Mouse (Mus musculus) intestine, embryonic 16.5 days (tissue): ENCODE data around the gene Fam120a. TPM values are rescaled to one million over a fixed set of nuclear protein-coding genes. Genes with fewer than 3 reads are reported as not detected.

Experiments used
- ATAC-seq: fragments of 200-750 bp; cut with Nextera tagmentation; 2 replicates; pipeline ENCODE4 v1.8.0; 2017; ENCODE audit warnings: moderate TSS enrichment, moderate library complexity
- H3K27ac ChIP-seq: fragments of 300-500 bp; sonication (generic); 2 replicates; pipeline ENCODE4 v1.5.1; 2014; ENCODE audit warnings: mild to moderate bottlenecking, low read length
- H3K27me3 ChIP-seq: fragments of 300-500 bp; sonication (generic); replicated peaks from 2 replicates; pipeline ENCODE4 v1.6.1; 2014; ENCODE audit warnings: low read length, control low read depth, mixed read lengths; ENCODE audit not compliant: control insufficient read depth, insufficient read depth
- H3K36me3 ChIP-seq: fragments of 300-500 bp; sonication (generic); 2 replicates; pipeline ENCODE4 v1.6.1; 2014; ENCODE audit warnings: low read length, control low read depth; ENCODE audit not compliant: control insufficient read depth, insufficient read depth
- H3K4me1 ChIP-seq: fragments of 300-500 bp; sonication (generic); 2 replicates; pipeline ENCODE4 v1.6.1; 2014; ENCODE audit warnings: low read length, control low read depth, mixed read lengths; ENCODE audit not compliant: control insufficient read depth, insufficient read depth
- H3K4me2 ChIP-seq: fragments of 300-500 bp; sonication (generic); 2 replicates; pipeline ENCODE4 v1.6.1; 2014; ENCODE audit warnings: low read depth, low read length, control low read depth
- H3K4me3 ChIP-seq: fragments of 300-500 bp; sonication (generic); 2 replicates; pipeline ENCODE4 v1.5.1; 2014; ENCODE audit warnings: mild to moderate bottlenecking, low read length
- H3K9ac ChIP-seq: fragments of 300-500 bp; sonication (generic); 2 replicates; pipeline ENCODE4 v1.6.1; 2014; ENCODE audit warnings: low read depth, low read length
- H3K9me3 ChIP-seq: fragments of 300-500 bp; sonication (generic); 2 replicates; pipeline ENCODE4 v1.6.1; 2016; ENCODE audit warnings: low read length, control low read depth; ENCODE audit not compliant: control insufficient read depth
- WGBS: fragments of 180-500 bp; shearing (Covaris S2); extraction: QIAGEN DNeasy Blood & Tissue Kit; methylation state at CpG from one replicate; pipeline ENCODE4 v1.1.7; 2014; 5-methylcytosine and 5-hydroxymethylcytosine counted together
- polyA plus RNA-seq: library from polyadenylated mRNA; unstranded; fragments of >200 nt; fragmentation: Nextera tagmentation; extraction: Ambion mirVana; gene quantifications from 2 replicates; pipeline ENCODE4 v1.2.1, GENCODE M21; 2015

Gene Fam120a
- polyA plus RNA-seq, 1 experiment from 2014 or later = 25.7 TPM

GRCm38 (mm10) chr13:48853947-48854346, 113.9 kb downstream of the Fam120a start:
- Histone ChIP-seq H3K4me1 (peaks cover 85% of the 10 kb centered on the region), H3K27me3 (no peaks in the 10 kb centered on the region), H3K9ac (no peak overlapping the region), H3K9me3 (no peaks in the 10 kb centered on the region), H3K27ac (peak overlapping the region; percentile 91), H3K4me3 (no peak overlapping the region), H3K4me2 (peak overlapping the region; percentile 32), H3K36me3 (no peaks in the 10 kb centered on the region)
- WGBS = 35% methylated on average over 3 of the region's 3 CpGs
- ATAC-seq = peak; percentile 78

- Histone ChIP-seq H3K4me3 (no peak overlapping the region), H3K27ac (peak overlapping the region; percentile 91), H3K36me3 (no peaks in the 10 kb centered on the region), H3K27me3 (no peaks in the 10 kb centered on the region), H3K4me1 (peaks cover 81% of the 10 kb centered on the region), H3K9me3 (no peaks in the 10 kb centered on the region), H3K9ac (no peak overlapping the region), H3K4me2 (peak overlapping the region; percentile 32; the same call in 1 of the 2 replicates)
- WGBS = 22% methylated on average over 2 of the region's 2 CpGs
- ATAC-seq = peak; percentile 90
These were observed 114.3 kb downstream of the Fam120a start for GRCm38 (mm10) chr13:48853475-48853874.

GRCm38 (mm10) chr13:48852859-48853258, 115.0 kb downstream of the Fam120a start:
- H3K27me3 ChIP-seq = no peaks in the 10 kb centered on the region
- 47% methylated on average over 3 of the region's 3 CpGs for WGBS
- H3K36me3 ChIP-seq = no peaks in the 10 kb centered on the region
- H3K4me2 ChIP-seq = no peak overlapping the region
- H3K4me3 ChIP-seq = no peak overlapping the region
- H3K9ac ChIP-seq = no peak overlapping the region
- no peaks in the 10 kb centered on the region for H3K9me3 ChIP-seq
- no peak overlapping the region for H3K27ac ChIP-seq
- H3K4me1 ChIP-seq = peaks cover 74% of the 10 kb centered on the region
- no peak for ATAC-seq

- no peak overlapping the region for H3K4me2 ChIP-seq
- no peaks in the 10 kb centered on the region for H3K27me3 ChIP-seq
- H3K27ac ChIP-seq = peak overlapping the region; percentile 27; the same call in 1 of the 2 replicates
- 70% methylated on average over 5 of the region's 5 CpGs for WGBS
- no peaks in the 10 kb centered on the region for H3K9me3 ChIP-seq
- no peak for ATAC-seq
- H3K4me1 ChIP-seq = peaks cover 63% of the 10 kb centered on the region
- H3K4me3 ChIP-seq = no peak overlapping the region
- H3K36me3 ChIP-seq = no peaks in the 10 kb centered on the region
- peak overlapping the region; percentile 15; the same call in 1 of the 2 replicates for H3K9ac ChIP-seq
These were observed 116.1 kb downstream of the Fam120a start for GRCm38 (mm10) chr13:48851719-48852118.

GRCm38 (mm10) chr13:48850771-48851170, 117.0 kb downstream of the Fam120a start:
- WGBS = 72% methylated on average over 8 of the region's 8 CpGs
- Histone ChIP-seq H3K9ac (no peak overlapping the region), H3K9me3 (no peaks in the 10 kb centered on the region), H3K4me2 (no peak overlapping the region), H3K36me3 (no peaks in the 10 kb centered on the region), H3K27ac (no peak overlapping the region), H3K4me3 (no peak overlapping the region), H3K4me1 (peaks cover 56% of the 10 kb centered on the region), H3K27me3 (no peaks in the 10 kb centered on the region)
- no peak for ATAC-seq

GRCm38 (mm10) chr13:48850326-48850725, 117.5 kb downstream of the Fam120a start:
- 79% methylated on average over 2 of the region's 2 CpGs for WGBS
- H3K4me1 ChIP-seq = peaks cover 55% of the 10 kb centered on the region
- 0 out of 2 replicates have a peak overlapping the region, but pooled peaks have one; percentile 4 for H3K27ac ChIP-seq
- H3K9ac ChIP-seq = no peak overlapping the region
- no peak overlapping the region for H3K4me3 ChIP-seq
- no peaks in the 10 kb centered on the region for H3K9me3 ChIP-seq
- ATAC-seq = no peak
- H3K36me3 ChIP-seq = no peaks in the 10 kb centered on the region
- no peaks in the 10 kb centered on the region for H3K27me3 ChIP-seq
- H3K4me2 ChIP-seq = no peak overlapping the region

- H3K4me3 ChIP-seq = no peak overlapping the region
- no peaks in the 10 kb centered on the region for H3K9me3 ChIP-seq
- 35% methylated on average over 3 of the region's 3 CpGs for WGBS
- no peak overlapping the region for H3K4me2 ChIP-seq
- peaks cover 45% of the 10 kb centered on the region for H3K4me1 ChIP-seq
- H3K27me3 ChIP-seq = no peaks in the 10 kb centered on the region
- ATAC-seq = no peak
- no peaks in the 10 kb centered on the region for H3K36me3 ChIP-seq
- H3K27ac ChIP-seq = 0 out of 2 replicates have a peak overlapping the region, but pooled peaks have one; percentile 8
- 0 out of 2 replicates have a peak overlapping the region, but pooled peaks have one; percentile 13 for H3K9ac ChIP-seq
These were observed 118.7 kb downstream of the Fam120a start for GRCm38 (mm10) chr13:48849155-48849554.

GRCm38 (mm10) chr13:48845308-48845707, 122.5 kb downstream of the Fam120a start:
- H3K9ac ChIP-seq = no peak overlapping the region
- no peaks in the 10 kb centered on the region for H3K9me3 ChIP-seq
- H3K4me2 ChIP-seq = no peak overlapping the region
- no peak overlapping the region for H3K4me3 ChIP-seq
- H3K36me3 ChIP-seq = no peaks in the 10 kb centered on the region
- H3K27me3 ChIP-seq = no peaks in the 10 kb centered on the region
- 55% methylated on average over 4 of the region's 4 CpGs for WGBS
- ATAC-seq = no peak
- no peak overlapping the region for H3K27ac ChIP-seq
- peaks cover 24% of the 10 kb centered on the region for H3K4me1 ChIP-seq

- ATAC-seq = no peak
- Histone ChIP-seq H3K36me3 (no peaks in the 10 kb centered on the region), H3K4me1 (peaks cover 15% of the 10 kb centered on the region; the same call in 1 of the 2 replicates), H3K27ac (no peak overlapping the region), H3K4me3 (no peak overlapping the region), H3K27me3 (no peaks in the 10 kb centered on the region), H3K9me3 (no peaks in the 10 kb centered on the region), H3K9ac (no peak overlapping the region), H3K4me2 (no peak overlapping the region)
- WGBS = 81% methylated on average over 1 of the region's 1 CpGs
These were observed 124.3 kb downstream of the Fam120a start for GRCm38 (mm10) chr13:48843530-48843929.
